ENCODE assay signal across 21 mouse cellular contexts in genomic region chr11:31485429-31485828, GRCm38 (mm10).
"Had no signal": no experiment of that assay in that cellular context is flagged by ENCODE, and none has a peak within 500 bp of the region (broad histone marks: within the 10 kb centered on the region; RNA-seq: fewer than 3 reads in every experiment).

No protein-coding gene starts in this region.

- H3K27me3 ChIP-seq: limb, embryonic 12.5 days; limb, embryonic 15.5 days; lung, embryonic 15.5 days; midbrain, embryonic 13.5 days had no signal

- H3K27ac ChIP-seq: kidney, postnatal 0 days; layer of hippocampus, adult 2 months; limb, embryonic 12.5 days; limb, embryonic 15.5 days; liver, embryonic 14.5 days; lung, embryonic 15.5 days; midbrain, embryonic 10.5 days; midbrain, embryonic 13.5 days; stomach, postnatal 0 days had no signal

- H3K4me1 ChIP-seq: limb, embryonic 12.5 days; limb, embryonic 15.5 days; lung, embryonic 15.5 days; midbrain, embryonic 10.5 days; midbrain, embryonic 13.5 days had no signal

- ATAC-seq: liver, postnatal 0 days; midbrain, embryonic 13.5 days had no signal

- H3K9me3 ChIP-seq: limb, embryonic 12.5 days; limb, embryonic 15.5 days; lung, embryonic 15.5 days; midbrain, embryonic 10.5 days; midbrain, embryonic 13.5 days had no signal

- DNase-seq: kidney, adult 11 months; kidney, postnatal 25 days; layer of hippocampus, adult 9-11 months; liver, postnatal 0 days; lung, postnatal 10 days; lung, postnatal 36 days; right cerebral cortex, adult 18-20 months; right cerebral cortex, postnatal 14 days; right cerebral cortex, postnatal 4 days; thymus, adult 2 months; thymus, postnatal 14 days; thymus, postnatal 4 days had no signal

- H3K36me3 ChIP-seq: limb, embryonic 12.5 days; limb, embryonic 15.5 days; lung, embryonic 15.5 days; midbrain, embryonic 10.5 days; midbrain, embryonic 13.5 days had no signal

- H3K4me3 ChIP-seq: layer of hippocampus, adult 2 months; limb, embryonic 12.5 days; limb, embryonic 15.5 days; lung, embryonic 15.5 days; midbrain, embryonic 10.5 days; midbrain, embryonic 13.5 days had no signal
